Mouse (Mus musculus) erythroblast, adult 5-6 weeks (primary cell): ENCODE measurements around the gene Eif5. TPM values are rescaled to one million over a fixed set of nuclear protein-coding genes. Genes with fewer than 3 reads are reported as not detected.

Experiments used
- total RNA-seq, 2 experiments: library from RNA; stranded (forward) in 1 of 2; stranded (reverse) in 1 of 2; fragments of 150-400 nt in 1 of 2; fragments of 200-764, 138-1000 nt in 1 of 2; gene quantifications; 2 replicates each; pipeline versions ENCODE4 v1.2.3 to v1.2.4; 2015 to 2017; ENCODE audit warnings: low replicate concordance in 2 of 2

Eif5 gene
- total RNA-seq, 2 experiments from 2014 or later, result 1,283 to 1,822 TPM

Other genes starting within 250 kb of the Eif5 start
- 0.58 and 10.9 TPM in 2 replicates for gene Cdc42bpb, start 160.3 kb upstream of the Eif5 start, total RNA-seq (2015; ENCODE audit: low replicate concordance)
- gene Cdc42bpb, start 160.3 kb upstream of the Eif5 start, total RNA-seq (2017; ENCODE audit: low replicate concordance), result 1.8 and 2.6 TPM in 2 replicates
- gene Lbhd2, start 131.2 kb upstream of the Eif5 start, total RNA-seq (2015; ENCODE audit: low replicate concordance), result not detected in 2 replicates
- not detected in 2 replicates for gene Lbhd2, start 131.2 kb upstream of the Eif5 start, total RNA-seq (2017; ENCODE audit: low replicate concordance)
- gene Exoc3l4, start 121.0 kb upstream of the Eif5 start, total RNA-seq (2015; ENCODE audit: low replicate concordance), result not detected in 2 replicates
- gene Exoc3l4, start 121.0 kb upstream of the Eif5 start, total RNA-seq (2017; ENCODE audit: low replicate concordance), result not detected in 2 replicates
- gene Tnfaip2, start 95.5 kb upstream of the Eif5 start, total RNA-seq (2015; ENCODE audit: low replicate concordance), result 121 and 131 TPM in 2 replicates
- gene Tnfaip2, start 95.5 kb upstream of the Eif5 start, total RNA-seq (2017; ENCODE audit: low replicate concordance), result 287 and 456 TPM in 2 replicates
- not detected in 2 replicates for gene Gm266, start 52.2 kb upstream of the Eif5 start, total RNA-seq (2015; ENCODE audit: low replicate concordance)
- not detected in 2 replicates for gene Gm266, start 52.2 kb upstream of the Eif5 start, total RNA-seq (2017; ENCODE audit: low replicate concordance)
- gene Mark3, start 36.5 kb downstream of the Eif5 start, total RNA-seq (2015; ENCODE audit: low replicate concordance), result 124 and 158 TPM in 2 replicates
- gene Mark3, start 36.5 kb downstream of the Eif5 start, total RNA-seq (2017; ENCODE audit: low replicate concordance), result 138 and 180 TPM in 2 replicates
- 6.9 and 9.4 TPM in 2 replicates for gene Ckb, start 134.3 kb downstream of the Eif5 start, total RNA-seq (2015; ENCODE audit: low replicate concordance)
- gene Ckb, start 134.3 kb downstream of the Eif5 start, total RNA-seq (2017; ENCODE audit: low replicate concordance), result 3.2 and 8.5 TPM in 2 replicates
- gene Trmt61a, start 140.1 kb downstream of the Eif5 start, total RNA-seq (2015; ENCODE audit: low replicate concordance), result 3.1 and 5.6 TPM in 2 replicates
- 0.84 and 3.7 TPM in 2 replicates for gene Trmt61a, start 140.1 kb downstream of the Eif5 start, total RNA-seq (2017; ENCODE audit: low replicate concordance)
- gene Bag5, start 175.2 kb downstream of the Eif5 start, total RNA-seq (2015; ENCODE audit: low replicate concordance), result 5.4 and 6.1 TPM in 2 replicates
- 5.8 and 7.2 TPM in 2 replicates for gene Bag5, start 175.2 kb downstream of the Eif5 start, total RNA-seq (2017; ENCODE audit: low replicate concordance)
- 10.6 and 13.4 TPM in 2 replicates for gene Apopt1, start 175.2 kb downstream of the Eif5 start, total RNA-seq (2015; ENCODE audit: low replicate concordance)
- 5.8 and 11.0 TPM in 2 replicates for gene Apopt1, start 175.2 kb downstream of the Eif5 start, total RNA-seq (2017; ENCODE audit: low replicate concordance)
- 3.8 and 13.1 TPM in 2 replicates for gene Klc1, start 220.8 kb downstream of the Eif5 start, total RNA-seq (2015; ENCODE audit: low replicate concordance)
- gene Klc1, start 220.8 kb downstream of the Eif5 start, total RNA-seq (2017; ENCODE audit: low replicate concordance), result 12.9 and 21.9 TPM in 2 replicates